Mouse (Mus musculus): ENCODE data around the gene Pabpc1l.
"Not testable (repeated sequence)": the region's sequence is repeated elsewhere in the genome, so short reads cannot be mapped to it uniquely, and the experiment has no call there.

Gene Pabpc1l

DNA sequence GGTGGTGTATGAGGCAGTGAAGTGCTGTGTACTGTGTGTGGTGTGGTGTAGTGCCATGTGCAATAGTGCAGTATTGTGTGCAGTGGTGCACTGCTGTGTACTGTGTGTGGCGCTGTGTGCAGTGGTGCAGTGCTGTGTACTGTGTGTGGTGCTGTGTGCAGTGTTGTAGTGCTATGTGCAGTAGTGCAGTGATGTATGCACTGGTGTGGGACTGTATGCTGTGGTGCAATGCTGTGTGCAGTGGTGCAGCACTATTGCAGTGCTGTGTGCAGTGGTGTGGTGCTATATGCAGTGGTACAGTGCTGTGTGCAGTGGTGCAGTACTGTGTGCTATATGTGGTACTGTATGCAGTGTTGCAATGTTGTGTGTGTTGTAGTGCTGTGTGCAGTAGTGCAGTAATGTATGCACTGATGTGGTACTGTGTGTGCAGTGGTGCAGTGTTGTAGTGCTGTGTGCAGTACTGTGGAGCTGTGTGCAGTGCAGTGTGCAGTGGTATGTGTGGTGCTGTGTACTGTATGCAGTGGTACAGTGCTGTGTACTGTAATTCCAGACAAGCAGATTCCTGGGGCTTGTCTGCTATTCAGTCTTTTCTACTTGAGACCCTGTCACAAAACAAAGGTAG, 13.3 kb downstream of the Pabpc1l start:
- no peak for DNase-seq

DNA sequence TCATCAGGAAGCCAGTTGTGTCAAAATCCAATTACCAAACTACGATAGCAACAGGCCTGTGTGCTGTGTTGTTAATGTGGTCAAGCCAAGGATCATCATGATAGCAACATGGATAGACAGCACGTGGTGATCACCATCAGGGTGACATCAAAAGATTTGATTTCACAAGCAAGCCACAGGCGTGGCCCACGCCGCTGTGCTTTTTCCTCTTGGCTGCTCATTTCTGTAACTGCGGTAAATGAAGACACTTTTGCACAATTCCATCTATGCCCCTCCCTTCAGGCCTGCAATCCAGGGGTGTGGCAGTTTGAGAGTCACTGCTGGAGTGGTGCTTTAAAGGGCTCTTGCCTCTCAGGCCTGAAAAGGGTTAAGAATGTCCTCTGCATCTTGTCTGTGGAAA, 15.7 kb downstream of the Pabpc1l start:
- no peak for DNase-seq

DNA sequence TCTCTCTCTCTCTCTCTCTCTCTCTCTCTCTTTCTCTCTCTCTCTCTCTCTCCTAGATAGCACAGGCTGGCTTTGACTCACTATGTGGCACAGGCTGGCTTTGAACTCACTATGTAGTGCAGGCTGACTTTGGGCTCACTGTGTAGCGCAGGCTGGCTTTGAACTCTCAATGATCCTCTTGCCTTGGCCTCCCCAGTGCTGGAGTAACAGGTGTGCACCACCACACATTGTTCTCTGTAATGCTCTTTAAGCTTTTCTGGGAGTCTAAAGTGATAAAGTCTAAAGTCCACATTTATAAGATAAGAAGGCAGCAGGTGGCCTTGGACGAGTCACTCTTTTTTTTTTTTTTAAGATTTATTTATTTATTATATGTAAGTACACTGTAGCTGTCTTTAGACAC, 16.3 kb downstream of the Pabpc1l start:
- DNase-seq, result no peak

DNA sequence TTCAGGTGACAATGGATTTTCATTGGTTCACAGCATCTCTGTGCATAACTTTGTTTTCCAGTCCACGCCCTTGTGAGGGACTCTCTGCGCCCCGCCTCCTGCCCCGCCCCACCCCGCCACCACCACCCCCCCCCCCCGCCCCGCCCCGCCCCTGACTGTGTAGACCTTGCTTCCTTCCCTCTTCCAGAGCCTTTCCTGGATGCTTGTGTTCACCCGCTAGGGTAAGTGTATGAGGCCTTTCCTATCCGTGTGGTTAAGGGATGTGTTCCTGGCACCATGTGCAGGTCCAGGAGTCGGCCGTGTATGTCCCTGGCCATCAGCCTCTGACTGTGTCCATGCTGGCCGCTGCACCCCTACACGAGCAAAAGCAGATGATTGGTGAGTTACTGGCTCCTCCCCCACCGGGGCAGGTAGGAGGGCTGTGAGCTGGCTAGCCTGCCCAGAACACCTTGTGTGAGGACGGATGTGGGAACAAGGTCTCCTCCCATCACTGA, 22.0 kb downstream of the Pabpc1l start:
- DNase-seq, result peak; percentile 41

DNA sequence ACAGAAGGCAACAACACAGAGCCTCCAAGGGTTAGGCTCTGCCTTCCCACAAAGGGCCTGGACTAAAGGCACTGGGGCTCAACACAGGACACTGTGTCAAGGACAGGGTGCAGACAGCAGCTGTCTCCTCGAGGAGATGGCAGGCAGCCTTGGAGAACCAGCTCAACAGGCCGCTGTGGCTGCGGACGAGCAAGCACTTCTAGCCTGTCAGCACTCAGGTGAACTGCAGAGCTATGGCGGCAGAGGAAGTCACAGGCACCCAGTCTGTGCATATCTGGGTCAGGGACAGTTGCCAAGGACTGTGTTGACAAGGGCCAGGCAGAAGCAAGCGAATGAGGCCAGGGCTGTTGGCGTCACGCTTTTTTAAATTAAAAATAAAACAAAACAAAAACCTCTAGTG, 28.5 kb downstream of the Pabpc1l start:
- no peak for DNase-seq

DNA sequence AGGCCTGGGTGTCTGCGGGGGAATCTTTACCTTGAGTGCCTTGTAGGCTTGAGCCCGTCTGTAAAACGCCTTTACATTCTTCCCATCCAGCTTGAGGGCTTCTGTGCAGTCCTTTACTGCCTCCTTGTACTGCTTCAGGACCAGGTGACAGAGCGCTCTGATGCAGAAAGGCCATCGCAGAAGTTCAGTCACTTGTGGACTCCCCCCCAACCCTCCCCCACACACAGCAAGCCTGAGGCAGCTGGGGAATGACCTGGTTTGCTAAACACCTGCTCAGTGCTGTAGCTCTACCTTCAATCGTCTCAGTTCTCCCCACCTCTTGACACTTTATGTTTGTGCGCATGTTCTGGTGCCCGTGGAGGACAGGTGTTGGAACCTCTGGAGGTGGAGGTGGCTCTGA, 29.4 kb downstream of the Pabpc1l start:
- DNase-seq, result no peak

DNA sequence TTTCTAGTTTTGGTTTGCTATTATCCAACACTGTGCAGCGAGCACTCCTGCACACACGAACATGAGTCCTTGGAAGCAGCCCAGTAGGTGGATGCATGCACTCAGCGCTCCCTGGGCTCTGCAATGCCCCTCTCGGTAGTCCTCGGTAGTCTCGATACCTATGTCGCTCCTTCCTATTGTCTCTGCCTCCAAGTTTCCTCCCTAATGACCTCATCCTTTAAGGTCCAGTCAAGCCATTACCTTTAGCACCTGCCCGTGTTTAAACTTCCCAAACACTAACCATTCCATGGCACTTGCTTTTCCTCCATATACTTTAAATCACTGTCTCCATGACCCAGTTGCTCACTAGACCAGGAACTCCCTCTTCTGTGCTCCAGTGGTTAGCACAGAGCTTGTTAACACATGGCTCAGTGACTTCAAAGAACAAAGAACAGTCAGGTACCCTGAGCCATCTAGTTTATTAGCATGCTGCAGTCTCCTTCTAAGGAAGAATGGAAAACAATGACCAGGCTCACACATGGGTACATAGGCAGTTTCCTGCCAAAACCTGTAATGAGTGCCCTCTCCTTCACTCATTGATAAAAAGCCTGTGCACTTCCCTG, 34.5 kb downstream of the Pabpc1l start:
- DNase-seq, result peak; percentile 74

DNA sequence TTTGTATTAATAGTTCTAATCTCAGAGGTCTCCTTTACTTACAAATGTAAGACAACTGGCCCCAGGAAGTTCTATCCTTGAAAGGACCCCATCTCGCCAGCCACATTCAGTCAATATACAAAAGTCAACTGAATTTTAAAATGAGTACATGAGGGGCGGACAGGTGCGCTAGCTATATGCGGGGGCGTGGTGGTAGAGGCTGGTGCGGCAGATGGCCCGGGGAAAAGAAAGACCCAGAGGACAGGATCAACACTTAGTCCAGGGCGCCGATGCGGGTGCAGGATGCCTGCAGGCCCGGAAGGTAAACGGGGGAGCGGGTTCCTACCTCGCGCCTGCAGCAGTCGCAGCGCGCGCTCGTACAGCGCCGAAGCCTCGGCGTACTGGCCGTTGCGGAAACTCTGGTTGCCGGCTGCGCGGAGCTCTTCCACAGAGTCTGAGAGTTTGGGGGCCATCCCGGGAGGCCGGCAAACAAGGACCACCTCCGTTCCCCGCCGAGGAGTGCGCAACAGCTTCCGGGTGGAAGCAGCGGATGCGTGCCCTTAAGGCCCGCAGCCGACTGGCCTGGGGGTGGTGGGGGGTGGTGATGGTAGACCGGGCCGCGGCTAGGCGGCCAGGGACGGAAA, 45.0 kb downstream of the Pabpc1l start, which contains the start of gene Stk4:
Stk4 (plus strand) TSS at position 181 of the 623 bp plus-strand sequence.
- no peak for DNase-seq

DNA sequence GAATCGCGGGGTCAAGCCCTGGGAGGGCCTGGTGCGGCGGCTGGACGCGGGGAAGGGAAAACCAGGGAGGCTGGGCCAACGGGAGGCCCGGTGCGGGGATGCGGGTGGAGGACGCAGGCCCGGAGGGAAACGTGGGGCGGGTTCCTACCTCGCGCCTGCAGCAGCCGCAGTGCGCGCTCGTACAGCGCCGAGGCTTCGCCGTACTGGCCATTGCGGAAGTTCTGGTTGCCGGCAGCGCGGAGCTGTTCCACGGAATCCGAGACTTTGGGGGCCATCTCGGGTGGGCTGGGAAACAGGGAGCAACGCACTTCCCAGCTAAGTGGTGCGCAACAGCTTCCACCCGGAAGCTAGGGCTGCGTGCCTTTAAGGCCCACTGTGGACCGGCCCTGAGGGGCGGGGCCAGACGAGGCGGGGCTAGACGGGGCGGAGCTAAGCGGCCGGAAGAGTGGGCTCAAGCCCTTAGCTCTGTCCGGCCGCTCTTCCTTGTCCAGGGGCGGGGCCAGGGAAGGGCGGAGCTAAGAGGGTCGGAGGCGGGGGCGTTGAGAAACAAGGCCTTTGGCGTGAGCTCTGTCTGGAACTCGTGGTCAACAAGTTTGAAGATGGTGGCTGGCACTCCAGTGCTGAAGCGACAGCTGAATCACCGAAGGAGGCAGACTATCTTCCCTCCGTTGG, 45.7 kb downstream of the Pabpc1l start, which contains the start of gene Tomm34:
Tomm34 (minus strand) TSS at position 405 of the 672 bp plus-strand sequence.
- peak; percentile 97 for DNase-seq

DNA sequence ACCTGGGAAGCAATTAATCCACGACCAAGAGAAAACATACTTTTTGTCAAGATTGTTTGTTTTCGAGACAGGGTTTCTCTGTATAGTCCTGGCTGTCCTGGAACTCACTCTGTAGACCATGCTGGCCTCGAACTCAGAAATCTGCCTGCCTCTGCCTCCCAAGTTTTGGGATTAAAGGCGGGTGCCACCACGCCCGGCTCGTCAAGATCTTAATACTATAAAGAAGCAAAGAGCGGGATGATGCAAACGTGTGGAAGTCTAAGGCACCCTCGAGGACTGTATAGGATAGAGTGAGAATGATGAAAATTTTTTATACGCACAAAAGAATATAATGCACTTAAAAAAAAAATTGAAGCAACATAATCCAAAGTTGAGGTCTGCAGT, 46.2 kb downstream of the Pabpc1l start:
- not testable (repeated sequence) for DNase-seq

DNA sequence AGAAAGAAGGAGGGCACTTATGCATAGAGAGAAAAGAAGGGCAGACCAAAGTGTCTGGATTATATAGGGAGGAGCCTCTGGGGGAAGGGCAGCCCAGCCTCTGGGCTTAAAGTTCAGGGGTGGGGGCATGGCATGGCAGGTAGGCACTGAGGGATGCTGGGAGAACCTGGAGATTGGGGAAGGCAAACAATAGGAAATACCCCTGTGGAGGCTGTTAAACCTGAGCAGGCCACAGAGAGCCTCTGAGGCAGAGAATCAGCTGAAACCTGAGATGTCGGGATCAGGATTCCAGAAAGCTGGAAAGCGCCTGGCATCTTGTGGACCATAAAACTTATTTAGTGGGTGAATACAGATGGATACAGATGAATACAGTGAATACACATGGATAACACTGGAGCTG, 46.9 kb downstream of the Pabpc1l start:
- DNase-seq, result no peak

DNA sequence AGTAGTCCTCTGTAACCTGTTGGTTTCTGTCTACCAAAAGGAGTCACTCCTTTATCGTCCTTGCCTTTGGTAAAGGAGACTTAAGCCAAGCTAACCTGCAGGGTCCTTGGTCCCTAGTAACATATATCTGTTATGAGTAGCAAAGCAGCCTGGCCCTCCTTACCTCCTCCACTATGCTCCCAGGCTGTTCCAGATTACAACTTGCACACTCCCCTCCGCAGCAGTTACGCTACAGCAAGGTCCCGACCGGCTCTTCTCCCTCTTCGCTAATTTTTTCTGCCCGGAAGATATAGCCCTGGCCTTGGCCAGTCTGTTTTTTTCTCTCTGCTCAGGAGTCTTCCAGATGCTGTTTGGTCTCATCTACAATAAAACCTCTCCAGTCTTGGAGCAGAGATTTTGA, 47.9 kb downstream of the Pabpc1l start:
- no peak for DNase-seq

DNA sequence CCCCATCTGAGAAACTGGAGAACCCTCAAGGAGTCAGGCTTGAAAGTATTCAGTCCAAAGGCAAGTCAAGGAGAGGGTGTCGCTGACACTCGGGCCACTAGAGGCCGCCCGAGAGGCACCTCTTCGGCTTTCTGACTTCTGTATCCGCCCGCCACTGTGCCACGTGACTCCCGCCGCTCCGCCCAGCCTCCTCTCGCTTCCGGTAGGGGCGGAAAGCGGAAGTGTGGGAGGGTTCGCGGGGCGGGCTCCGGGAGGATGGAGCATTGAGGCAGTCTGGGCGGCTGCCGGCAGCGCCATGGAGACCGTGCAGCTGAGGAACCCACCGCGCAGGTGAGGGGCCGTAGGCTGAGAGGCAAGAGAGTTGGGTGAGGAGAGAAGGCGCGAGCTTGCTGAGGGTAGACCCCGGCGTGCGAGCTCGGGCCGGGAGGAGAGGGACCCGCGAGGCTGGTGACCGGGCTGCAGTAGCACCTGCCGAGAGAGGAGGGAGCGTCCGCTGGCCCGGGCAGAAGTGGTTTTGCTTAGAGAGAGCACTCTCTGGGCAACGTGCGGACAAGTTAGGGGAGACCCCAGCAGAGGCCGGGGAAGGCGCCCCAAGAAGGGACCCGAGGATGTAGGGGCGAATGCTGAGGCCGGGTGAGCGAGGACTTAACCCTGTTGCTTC, 48.8 kb downstream of the Pabpc1l start:
- peak; percentile 96 for DNase-seq

DNA sequence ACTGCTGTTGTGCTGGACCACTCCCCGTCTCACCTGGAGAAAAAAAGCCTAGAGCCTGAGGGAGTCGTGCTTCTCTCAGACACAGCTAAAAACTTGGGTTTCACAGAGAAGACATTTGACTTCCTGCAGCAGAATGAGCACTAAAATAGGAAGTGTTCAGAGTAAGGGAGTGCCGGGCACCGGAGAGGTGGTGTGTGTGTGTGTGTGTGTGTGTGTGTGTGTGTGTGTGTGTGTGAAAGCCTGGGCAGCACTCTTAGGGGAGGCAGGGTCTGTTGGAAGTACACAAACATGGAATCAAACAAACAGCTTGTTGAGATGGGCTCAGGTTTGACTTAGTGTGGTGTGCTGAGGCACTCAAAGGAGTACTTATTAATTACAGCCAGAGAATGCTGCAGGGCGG, 49.8 kb downstream of the Pabpc1l start:
- no peak for DNase-seq

DNA sequence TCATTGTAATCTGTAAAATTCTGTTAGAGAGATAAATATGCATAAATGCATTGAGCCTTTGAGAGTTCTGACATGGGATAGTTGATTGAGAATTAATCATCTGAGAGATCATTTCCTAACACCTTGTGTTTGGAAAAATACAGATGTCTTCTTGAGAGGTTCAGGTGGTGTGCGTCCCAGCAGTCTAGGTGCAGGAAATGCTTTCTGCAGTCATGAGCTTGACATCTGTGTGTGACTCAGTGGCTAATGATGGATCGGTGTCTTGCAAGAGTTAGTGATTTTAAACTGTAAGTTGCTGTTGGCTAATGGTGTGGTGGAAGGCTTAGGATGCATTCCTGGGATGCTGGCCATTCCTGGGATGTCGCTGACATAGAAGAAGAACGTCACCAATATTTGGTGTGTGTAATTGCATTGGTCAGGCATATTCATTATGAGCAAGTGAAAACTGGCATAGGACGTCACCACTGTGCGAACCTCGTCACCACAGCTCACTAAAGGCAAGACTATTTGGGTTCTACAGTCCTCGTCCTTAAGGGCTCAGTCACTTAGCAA, 51.7 kb downstream of the Pabpc1l start:
- DNase-seq, result no peak

DNA sequence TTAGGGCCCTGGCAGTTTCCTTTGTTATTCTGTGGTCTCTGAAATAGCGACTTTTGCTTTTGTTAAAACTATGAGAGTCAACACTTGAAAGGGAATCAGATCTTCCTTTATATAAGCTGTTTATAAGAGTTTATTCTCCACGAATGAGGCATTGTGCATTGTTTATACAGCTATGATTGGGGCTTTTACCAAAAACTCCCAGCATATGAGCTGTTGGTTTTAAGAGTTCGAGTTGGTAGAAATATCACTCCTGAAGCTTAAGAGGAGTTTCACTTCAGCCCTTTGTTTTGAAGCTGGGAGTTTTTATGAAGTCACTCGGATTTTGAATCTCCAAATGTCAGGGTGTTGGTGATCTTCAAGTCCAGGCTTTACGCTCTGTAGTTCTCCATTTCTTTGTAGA, 52.6 kb downstream of the Pabpc1l start:
- DNase-seq, result no peak

DNA sequence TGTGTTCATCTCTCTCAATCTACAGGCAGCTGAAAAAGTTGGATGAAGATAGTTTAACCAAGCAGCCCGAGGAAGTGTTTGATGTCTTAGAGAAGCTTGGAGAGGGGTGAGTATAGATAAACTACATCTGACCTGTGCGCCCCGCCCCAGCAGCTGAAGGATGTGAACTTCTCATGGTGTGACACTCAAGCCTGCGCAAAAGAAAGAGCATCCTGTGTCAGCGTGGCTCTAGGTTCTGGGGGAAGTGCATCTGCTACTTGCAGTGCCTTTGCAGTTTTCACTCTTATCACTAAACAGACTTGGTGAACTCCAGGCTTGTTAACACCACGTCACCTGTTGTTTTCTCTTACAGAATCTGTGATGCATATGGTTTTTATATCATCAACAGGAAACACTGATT, 54.2 kb downstream of the Pabpc1l start:
- DNase-seq, result no peak

DNA sequence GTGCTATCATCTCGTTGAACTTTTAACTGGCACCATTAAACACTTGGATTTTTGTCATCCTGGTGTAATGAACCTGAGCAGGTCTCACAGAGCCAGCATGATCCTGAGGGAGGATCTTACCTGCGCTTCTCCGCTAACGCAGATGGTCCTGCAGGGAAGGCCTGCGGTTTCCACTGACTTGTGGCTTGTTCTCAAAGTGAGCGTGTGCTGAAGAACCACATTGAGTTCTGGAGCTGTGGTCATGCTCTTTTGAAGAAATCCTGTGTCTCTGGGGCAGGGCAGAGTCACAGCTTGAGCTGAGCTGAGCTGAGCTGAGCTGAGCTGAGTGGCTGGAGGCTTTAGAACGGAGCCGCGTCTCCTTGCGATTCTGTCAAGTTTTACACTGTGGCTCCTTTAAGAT, 56.3 kb downstream of the Pabpc1l start:
- DNase-seq, result no peak

DNA sequence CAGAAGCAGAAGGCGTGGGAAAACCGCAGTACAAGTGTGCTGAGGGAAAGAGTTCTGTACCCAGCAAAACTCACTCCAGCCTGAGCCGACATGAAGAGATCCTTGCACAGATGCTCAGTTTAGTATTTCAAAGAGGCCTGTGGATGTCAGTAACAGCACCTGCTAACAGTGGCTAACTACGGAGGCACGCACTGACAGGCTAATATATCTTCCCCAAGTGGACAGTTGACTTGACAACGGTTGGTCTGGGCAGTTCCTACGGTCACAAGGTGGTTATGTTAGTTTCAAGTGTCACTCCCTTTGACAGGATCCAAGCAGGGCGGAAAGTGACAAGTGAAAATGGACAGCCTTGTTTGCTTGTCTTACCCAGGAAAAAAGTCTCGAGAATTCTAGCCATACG, 56.9 kb downstream of the Pabpc1l start:
- no peak for DNase-seq

DNA sequence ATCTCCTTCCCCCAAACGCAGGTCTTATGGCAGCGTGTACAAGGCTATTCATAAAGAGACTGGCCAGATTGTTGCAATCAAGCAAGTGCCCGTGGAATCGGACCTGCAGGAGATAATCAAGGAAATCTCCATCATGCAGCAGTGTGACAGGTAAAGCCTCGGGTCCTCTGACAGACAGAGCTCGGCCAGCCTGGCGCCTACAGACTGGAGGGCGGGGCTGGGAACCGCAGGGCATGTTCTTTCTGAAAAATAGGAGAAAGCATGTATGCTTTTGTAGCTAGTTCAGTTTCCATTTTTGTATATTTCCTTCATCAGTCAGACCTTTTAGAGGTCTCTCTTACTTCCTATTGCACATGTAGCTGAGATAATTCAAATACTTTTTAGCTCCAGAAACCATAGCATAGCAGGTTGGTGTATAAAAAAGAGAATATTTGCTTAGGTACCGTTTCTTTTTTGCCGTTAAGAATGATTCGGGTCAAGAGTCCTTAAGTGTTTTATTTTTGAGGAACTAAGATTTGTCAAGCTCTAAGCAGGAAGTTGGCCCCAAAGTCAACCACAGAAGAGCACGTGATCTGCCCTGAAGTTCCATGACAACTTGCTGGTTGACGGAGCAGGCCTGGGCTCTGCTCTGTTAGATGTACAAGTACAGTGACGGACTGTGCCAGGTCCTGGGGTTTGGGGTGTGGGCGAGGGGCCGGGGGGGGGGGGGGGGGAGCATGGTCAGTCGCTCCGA, 58.5 kb downstream of the Pabpc1l start:
- no peak for DNase-seq

DNA sequence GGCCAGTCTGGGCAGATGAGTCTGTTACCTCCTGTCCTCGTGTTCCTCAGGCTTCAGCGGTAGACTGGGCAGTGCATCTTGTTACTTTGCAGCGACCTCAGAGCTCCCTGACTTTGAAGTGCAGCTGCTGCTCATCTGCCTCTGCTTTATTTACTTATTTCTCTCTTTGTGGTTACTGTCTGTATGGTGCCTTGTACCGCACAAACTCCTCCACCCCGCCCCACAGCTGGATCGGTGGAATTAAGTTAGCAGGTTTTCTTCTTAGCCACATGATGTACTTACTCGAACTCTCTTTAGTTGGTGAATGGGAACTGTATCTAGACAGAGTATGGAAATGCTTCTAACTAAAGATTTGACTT, 59.1 kb downstream of the Pabpc1l start:
- DNase-seq, result no peak

DNA sequence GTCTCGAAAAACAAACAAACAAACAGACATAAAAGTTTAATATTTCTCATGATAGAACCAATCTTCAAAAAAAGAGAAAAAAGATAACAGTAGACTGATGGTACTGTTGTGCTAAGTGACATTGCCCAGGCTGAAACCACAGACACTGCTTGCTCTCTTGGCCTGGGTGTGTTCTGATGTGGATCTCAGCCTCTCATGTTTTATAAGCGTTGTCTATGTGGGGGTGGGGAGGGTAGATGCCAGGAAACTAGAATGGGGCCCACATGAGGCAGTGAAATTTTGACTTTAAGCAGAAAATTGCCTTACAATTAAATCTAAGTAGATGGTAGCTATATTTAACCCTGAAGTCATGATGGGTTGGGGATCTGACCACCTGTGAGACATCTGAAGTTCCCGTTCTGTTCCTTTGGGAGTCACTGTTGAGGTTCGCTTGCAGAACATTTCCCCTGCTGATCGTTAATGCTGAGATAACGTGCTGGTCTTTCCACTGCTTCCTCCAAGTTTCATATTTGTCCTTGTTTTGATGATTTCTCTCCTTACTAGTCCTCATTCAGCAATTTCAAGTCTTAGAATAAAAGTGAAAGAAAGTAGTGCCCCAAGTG, 62.3 kb downstream of the Pabpc1l start:
- no peak for DNase-seq
